Mouse (Mus musculus): ENCODE data around the gene Begain. TPM values are rescaled to one million over a fixed set of nuclear protein-coding genes. Genes with fewer than 3 reads are reported as not detected.

Begain gene
- polyA plus RNA-seq, 1 experiment from 2014 or later = 4.9 TPM

DNA sequence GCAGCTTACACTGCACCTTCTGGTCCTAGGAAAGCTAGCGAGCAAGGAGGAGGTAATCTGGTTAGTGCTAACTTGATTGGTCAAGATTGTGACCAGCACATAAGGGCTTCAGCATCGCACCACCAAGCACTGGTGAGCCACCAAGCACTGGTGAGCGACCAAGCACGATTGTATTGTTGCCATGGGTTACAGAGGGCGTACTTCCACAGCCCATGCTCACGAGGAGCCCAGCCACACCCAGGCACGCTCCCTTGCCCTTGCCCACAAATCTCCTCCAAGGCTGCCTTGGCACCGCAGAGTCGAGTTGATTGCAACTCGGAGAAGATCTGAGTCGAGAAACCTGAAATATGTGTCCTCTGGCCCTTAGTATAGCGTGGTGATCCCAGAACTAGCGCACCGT lies 22.0 kb upstream of the Begain start:
- no peaks in the 10 kb centered on the region for H3K9me3 ChIP-seq (replicated peaks; ENCODE audit: control insufficient read depth, low read length)
- no peak for ATAC-seq (replicated peaks; ENCODE audit: insufficient number of reproducible peaks, low FRiP score, low TSS enrichment, low read depth)
- WGBS = 87% methylated on average over 14 of the region's 14 CpGs
- no peak overlapping the region for H3K9ac ChIP-seq (replicated peaks; ENCODE audit: low read length)
- H3K36me3 ChIP-seq (replicated peaks; ENCODE audit: control insufficient read depth, insufficient read depth, low read depth, low read length) = no peaks in the 10 kb centered on the region
- H3K4me2 ChIP-seq (ENCODE audit: low read depth, low read length) = no peak overlapping the region
- DNase-seq (ENCODE audit: low spot score) = no peak
- no peak overlapping the region for H3K4me3 ChIP-seq (ENCODE audit: low read depth, low read length)
- H3K27ac ChIP-seq (replicated peaks; ENCODE audit: low read depth, low read length) = no peak overlapping the region
- H3K4me1 ChIP-seq (ENCODE audit: control insufficient read depth, insufficient read depth, low read length) = no peaks in the 10 kb centered on the region
- H3K27me3 ChIP-seq (ENCODE audit: control insufficient read depth, insufficient read depth, low read length) = no peaks in the 10 kb centered on the region

DNA sequence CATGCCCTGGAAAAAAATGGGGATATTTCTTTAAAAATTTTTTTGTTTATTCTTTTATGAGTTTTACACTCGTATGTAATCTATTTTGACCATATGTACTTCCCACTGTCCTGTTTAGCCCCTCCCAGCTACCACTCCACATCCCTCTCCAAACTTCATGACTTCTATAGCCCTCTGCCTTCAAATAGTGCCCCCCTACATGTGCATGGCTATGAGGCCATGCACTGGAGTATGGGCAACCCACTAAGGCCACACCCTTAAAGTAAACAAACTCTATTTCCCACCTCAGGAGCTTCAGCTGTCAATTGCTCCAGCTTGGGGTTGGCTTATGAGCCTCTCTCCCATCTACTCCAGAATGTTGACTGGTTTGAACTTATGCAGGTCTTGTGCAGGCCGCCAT lies 18.1 kb upstream of the Begain start:
- DNase-seq (ENCODE audit: low spot score) = no peak
- ATAC-seq (replicated peaks; ENCODE audit: insufficient number of reproducible peaks, low FRiP score, low TSS enrichment, low read depth) = no peak
- no peaks in the 10 kb centered on the region for H3K4me1 ChIP-seq (ENCODE audit: control insufficient read depth, insufficient read depth, low read length)
- H3K27me3 ChIP-seq (ENCODE audit: control insufficient read depth, insufficient read depth, low read length) = no peaks in the 10 kb centered on the region
- no peak overlapping the region for H3K9ac ChIP-seq (replicated peaks; ENCODE audit: low read length)
- no peaks in the 10 kb centered on the region for H3K9me3 ChIP-seq (replicated peaks; ENCODE audit: control insufficient read depth, low read length)
- 89% methylated on average over 2 of the region's 2 CpGs for WGBS
- no peaks in the 10 kb centered on the region for H3K36me3 ChIP-seq (replicated peaks; ENCODE audit: control insufficient read depth, insufficient read depth, low read depth, low read length)
- H3K4me2 ChIP-seq (ENCODE audit: low read depth, low read length) = no peak overlapping the region
- no peak overlapping the region for H3K4me3 ChIP-seq (ENCODE audit: low read depth, low read length)
- H3K27ac ChIP-seq (replicated peaks; ENCODE audit: low read depth, low read length) = no peak overlapping the region

DNA sequence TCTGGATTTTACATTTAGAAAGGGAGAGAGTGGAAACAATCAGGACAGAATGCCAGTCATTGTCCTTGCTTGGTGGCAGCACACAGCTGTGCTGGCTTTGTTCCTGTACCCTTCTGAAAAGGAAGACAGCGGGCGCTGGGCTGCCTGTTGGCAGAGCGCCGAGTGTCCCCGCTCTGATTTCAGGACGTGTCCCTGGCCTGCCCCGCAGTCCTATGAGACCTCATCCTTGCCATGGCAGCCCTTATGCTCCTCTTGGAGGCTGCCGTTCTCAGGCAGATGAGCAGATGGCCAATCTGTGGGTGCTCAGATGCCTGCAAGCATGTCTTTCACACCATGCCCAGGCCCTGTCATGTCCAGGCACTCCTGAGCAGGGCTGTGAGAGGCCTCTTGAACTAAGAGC lies 17.7 kb upstream of the Begain start:
- DNase-seq (ENCODE audit: low spot score) = no peak
- H3K27ac ChIP-seq (replicated peaks; ENCODE audit: low read depth, low read length) = no peak overlapping the region
- H3K9ac ChIP-seq (replicated peaks; ENCODE audit: low read length) = no peak overlapping the region
- no peak overlapping the region for H3K4me3 ChIP-seq (ENCODE audit: low read depth, low read length)
- H3K27me3 ChIP-seq (ENCODE audit: control insufficient read depth, insufficient read depth, low read length) = no peaks in the 10 kb centered on the region
- WGBS = 79% methylated on average over 8 of the region's 8 CpGs
- no peaks in the 10 kb centered on the region for H3K36me3 ChIP-seq (replicated peaks; ENCODE audit: control insufficient read depth, insufficient read depth, low read depth, low read length)
- no peaks in the 10 kb centered on the region for H3K4me1 ChIP-seq (ENCODE audit: control insufficient read depth, insufficient read depth, low read length)
- no peaks in the 10 kb centered on the region for H3K9me3 ChIP-seq (replicated peaks; ENCODE audit: control insufficient read depth, low read length)
- no peak overlapping the region for H3K4me2 ChIP-seq (ENCODE audit: low read depth, low read length)
- ATAC-seq (replicated peaks; ENCODE audit: insufficient number of reproducible peaks, low FRiP score, low TSS enrichment, low read depth) = no peak

DNA sequence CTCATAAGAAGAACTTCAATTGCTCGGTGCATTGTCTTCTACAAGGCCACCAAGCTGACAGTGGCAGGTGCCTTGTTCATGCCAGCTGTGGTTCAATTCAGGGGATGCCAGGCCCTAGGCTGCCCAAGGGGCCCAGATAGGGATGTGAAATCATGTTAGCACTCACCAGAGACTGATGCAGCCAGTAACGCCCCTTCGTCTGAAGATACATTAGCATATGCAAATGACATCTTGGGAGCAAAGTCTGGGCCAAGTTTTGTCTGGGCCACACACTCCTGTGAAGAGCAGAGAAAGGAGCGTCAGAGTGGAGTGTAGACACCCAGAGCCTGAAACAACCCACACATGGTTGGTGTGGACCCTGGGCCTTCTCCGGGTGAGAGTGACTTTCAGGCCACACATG lies 17.0 kb upstream of the Begain start:
- DNase-seq (ENCODE audit: low spot score) (no peak), ATAC-seq (replicated peaks; ENCODE audit: insufficient number of reproducible peaks, low FRiP score, low TSS enrichment, low read depth) (no peak)
- H3K9me3 ChIP-seq (replicated peaks; ENCODE audit: control insufficient read depth, low read length) = no peaks in the 10 kb centered on the region
- H3K9ac ChIP-seq (replicated peaks; ENCODE audit: low read length) = no peak overlapping the region
- no peaks in the 10 kb centered on the region for H3K36me3 ChIP-seq (replicated peaks; ENCODE audit: control insufficient read depth, insufficient read depth, low read depth, low read length)
- no peaks in the 10 kb centered on the region for H3K4me1 ChIP-seq (ENCODE audit: control insufficient read depth, insufficient read depth, low read length)
- no peak overlapping the region for H3K27ac ChIP-seq (replicated peaks; ENCODE audit: low read depth, low read length)
- H3K4me3 ChIP-seq (ENCODE audit: low read depth, low read length) = no peak overlapping the region
- H3K27me3 ChIP-seq (ENCODE audit: control insufficient read depth, insufficient read depth, low read length) = no peaks in the 10 kb centered on the region
- no peak overlapping the region for H3K4me2 ChIP-seq (ENCODE audit: low read depth, low read length)
- 66% methylated on average over 5 of the region's 5 CpGs for WGBS

DNA sequence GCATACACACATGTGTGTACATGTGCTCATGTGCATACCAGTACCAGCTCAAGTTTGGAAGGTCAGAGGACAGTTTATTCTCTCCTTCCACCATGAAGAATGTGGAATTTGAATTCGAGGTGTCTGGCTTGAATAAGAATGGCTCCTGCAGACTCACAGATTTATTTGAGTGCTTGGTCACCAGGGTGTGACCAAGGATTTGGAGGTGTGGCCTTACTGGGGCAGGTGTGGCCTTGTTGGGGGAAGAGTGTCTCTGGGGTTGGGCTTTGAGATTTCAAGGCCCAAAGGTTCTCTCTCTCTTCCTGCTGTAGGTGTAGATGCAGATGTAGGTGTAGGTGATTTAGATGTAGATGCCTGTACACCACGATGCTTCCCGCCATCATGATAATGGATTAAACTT lies 15.5 kb upstream of the Begain start:
- 91% methylated on average over 3 of the region's 3 CpGs for WGBS
- Histone ChIP-seq H3K27me3 (ENCODE audit: control insufficient read depth, insufficient read depth, low read length) (no peaks in the 10 kb centered on the region), H3K27ac (replicated peaks; ENCODE audit: low read depth, low read length) (no peak overlapping the region), H3K9ac (replicated peaks; ENCODE audit: low read length) (no peak overlapping the region), H3K4me3 (ENCODE audit: low read depth, low read length) (no peak overlapping the region), H3K9me3 (replicated peaks; ENCODE audit: control insufficient read depth, low read length) (no peaks in the 10 kb centered on the region), H3K36me3 (replicated peaks; ENCODE audit: control insufficient read depth, insufficient read depth, low read depth, low read length) (no peaks in the 10 kb centered on the region), H3K4me1 (ENCODE audit: control insufficient read depth, insufficient read depth, low read length) (no peaks in the 10 kb centered on the region), H3K4me2 (ENCODE audit: low read depth, low read length) (no peak overlapping the region)
- ATAC-seq (replicated peaks; ENCODE audit: insufficient number of reproducible peaks, low FRiP score, low TSS enrichment, low read depth) (no peak), DNase-seq (ENCODE audit: low spot score) (no peak)

DNA sequence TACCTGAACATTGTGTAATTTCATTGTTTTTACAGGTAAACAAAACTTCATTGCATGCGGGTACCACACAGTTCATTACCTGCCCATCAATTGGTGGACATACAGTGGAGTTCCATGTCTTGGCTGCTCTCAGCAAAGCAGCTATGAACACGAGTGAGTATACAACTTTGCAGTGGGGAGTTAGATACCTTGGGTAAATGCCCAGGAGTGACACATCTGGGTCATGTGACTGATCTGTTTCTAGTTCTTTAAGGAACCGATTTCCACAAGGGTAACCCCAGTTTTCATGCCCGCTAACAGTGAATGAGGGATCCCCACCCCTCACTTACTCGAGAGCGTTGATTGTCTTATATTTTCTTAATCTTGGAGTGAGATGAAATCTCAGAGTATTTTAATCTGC lies 9.0 kb upstream of the Begain start:
- no peak overlapping the region for H3K4me2 ChIP-seq (ENCODE audit: low read depth, low read length)
- ATAC-seq (replicated peaks; ENCODE audit: insufficient number of reproducible peaks, low FRiP score, low TSS enrichment, low read depth) = no peak
- no peak overlapping the region for H3K9ac ChIP-seq (replicated peaks; ENCODE audit: low read length)
- no peaks in the 10 kb centered on the region for H3K27me3 ChIP-seq (ENCODE audit: control insufficient read depth, insufficient read depth, low read length)
- no peaks in the 10 kb centered on the region for H3K36me3 ChIP-seq (replicated peaks; ENCODE audit: control insufficient read depth, insufficient read depth, low read depth, low read length)
- no peaks in the 10 kb centered on the region for H3K9me3 ChIP-seq (replicated peaks; ENCODE audit: control insufficient read depth, low read length)
- H3K4me3 ChIP-seq (ENCODE audit: low read depth, low read length) = no peak overlapping the region
- DNase-seq (ENCODE audit: low spot score) = no peak
- WGBS = 83% methylated on average over 6 of the region's 6 CpGs
- no peaks in the 10 kb centered on the region for H3K4me1 ChIP-seq (ENCODE audit: control insufficient read depth, insufficient read depth, low read length)
- H3K27ac ChIP-seq (replicated peaks; ENCODE audit: low read depth, low read length) = no peak overlapping the region

DNA sequence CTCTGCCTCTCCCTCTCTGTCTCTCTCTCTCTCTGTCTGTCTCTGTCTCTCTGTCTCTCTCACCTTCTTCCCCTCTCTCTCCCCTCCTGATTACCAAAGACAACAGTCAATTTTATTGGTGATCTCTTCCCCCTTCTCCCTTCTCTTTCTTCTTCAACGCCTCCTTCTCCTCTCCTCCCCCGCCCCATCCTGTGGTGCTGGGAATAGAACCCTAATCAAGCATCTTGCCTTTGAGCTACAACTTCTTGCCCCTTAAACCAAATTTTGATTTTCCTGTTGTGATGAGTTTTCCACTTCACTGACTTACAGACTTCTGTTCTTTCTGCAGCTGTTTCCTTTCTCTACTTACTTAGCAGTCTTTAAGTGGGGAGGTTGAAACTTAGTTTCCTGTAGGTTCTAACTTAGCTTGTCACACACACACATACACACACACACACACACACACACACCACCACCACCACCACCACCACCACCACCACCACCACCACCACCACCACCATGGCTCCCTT lies 6.8 kb upstream of the Begain start:
- no peak overlapping the region for H3K4me2 ChIP-seq (ENCODE audit: low read depth, low read length)
- no peak overlapping the region for H3K9ac ChIP-seq (replicated peaks; ENCODE audit: low read length)
- no peak for ATAC-seq (replicated peaks; ENCODE audit: insufficient number of reproducible peaks, low FRiP score, low TSS enrichment, low read depth)
- no peaks in the 10 kb centered on the region for H3K27me3 ChIP-seq (ENCODE audit: control insufficient read depth, insufficient read depth, low read length)
- no peaks in the 10 kb centered on the region for H3K4me1 ChIP-seq (ENCODE audit: control insufficient read depth, insufficient read depth, low read length)
- 81% methylated on average over 2 of the region's 2 CpGs for WGBS
- no peak overlapping the region for H3K27ac ChIP-seq (replicated peaks; ENCODE audit: low read depth, low read length)
- H3K9me3 ChIP-seq (replicated peaks; ENCODE audit: control insufficient read depth, low read length) = no peaks in the 10 kb centered on the region
- H3K4me3 ChIP-seq (ENCODE audit: low read depth, low read length) = no peak overlapping the region
- H3K36me3 ChIP-seq (replicated peaks; ENCODE audit: control insufficient read depth, insufficient read depth, low read depth, low read length) = no peaks in the 10 kb centered on the region
- DNase-seq (ENCODE audit: low spot score) = no peak

DNA sequence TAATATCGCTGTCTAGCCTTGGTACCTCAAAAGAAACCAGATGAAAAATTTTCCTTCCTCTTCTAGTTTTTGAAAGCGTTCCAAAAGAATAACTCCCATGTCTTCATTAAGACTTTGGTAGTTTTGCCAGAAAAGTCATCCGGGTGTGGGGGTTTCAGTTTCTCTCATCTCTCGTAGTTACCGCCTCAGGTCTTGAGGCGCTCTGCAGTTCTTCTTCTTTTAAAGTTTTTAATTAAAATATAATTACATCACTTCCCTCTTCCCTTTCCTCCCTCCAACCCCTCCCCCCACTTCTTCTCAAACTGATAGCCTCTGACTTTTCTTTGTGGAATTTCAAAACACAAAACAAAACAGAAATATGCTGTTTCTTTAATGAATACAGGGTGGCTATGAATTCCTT lies 6.1 kb upstream of the Begain start:
- no peak for ATAC-seq (replicated peaks; ENCODE audit: insufficient number of reproducible peaks, low FRiP score, low TSS enrichment, low read depth)
- 83% methylated on average over 6 of the region's 6 CpGs for WGBS
- no peak overlapping the region for H3K4me3 ChIP-seq (ENCODE audit: low read depth, low read length)

More for the DNA sequence above, 6.1 kb upstream of the Begain start:
- Histone ChIP-seq H3K9me3 (replicated peaks; ENCODE audit: control insufficient read depth, low read length) (no peaks in the 10 kb centered on the region), H3K36me3 (replicated peaks; ENCODE audit: control insufficient read depth, insufficient read depth, low read depth, low read length) (no peaks in the 10 kb centered on the region), H3K4me1 (ENCODE audit: control insufficient read depth, insufficient read depth, low read length) (no peaks in the 10 kb centered on the region), H3K27me3 (ENCODE audit: control insufficient read depth, insufficient read depth, low read length) (no peaks in the 10 kb centered on the region), H3K27ac (replicated peaks; ENCODE audit: low read depth, low read length) (no peak overlapping the region), H3K9ac (replicated peaks; ENCODE audit: low read length) (no peak overlapping the region), H3K4me2 (ENCODE audit: low read depth, low read length) (no peak overlapping the region)
- no peak for DNase-seq (ENCODE audit: low spot score)

Data from embryonic facial prominence, embryonic 11.5 days (tissue).